Mouse (Mus musculus) olfactory bulb, adult 2 months (tissue): ENCODE results near the gene Cntnap5a. TPM values are rescaled to one million over a fixed set of nuclear protein-coding genes. Genes with fewer than 3 reads are reported as not detected.

Experiments used
- H3K27ac ChIP-seq: fragments of 200-500 bp; 2 replicates; pipeline ENCODE4 v1.5.1; 2012; ENCODE audit warnings: low read depth, low read length; ENCODE audit not compliant: insufficient read depth
- H3K4me1 ChIP-seq: fragments of 200-500 bp; 2 replicates; pipeline ENCODE4 v1.6.1; 2012; ENCODE audit warnings: low read length; ENCODE audit not compliant: control insufficient read depth, insufficient read depth
- H3K4me3 ChIP-seq: fragments of 200-500 bp; 2 replicates; pipeline ENCODE4 v1.5.1; 2012; ENCODE audit warnings: mild to moderate bottlenecking, low read depth, low read length, moderate library complexity; ENCODE audit not compliant: insufficient read depth
- CTCF ChIP-seq: fragments of 200-500 bp; IDR thresholded peaks from 2 replicates; pipeline ENCODE4 v1.5.1; 2012; ENCODE audit warnings: low read depth, mild to moderate bottlenecking, low read length, moderate library complexity; ENCODE audit not compliant: insufficient read depth
- POLR2A ChIP-seq: fragments of 200-500 bp; IDR thresholded peaks from 2 replicates; pipeline ENCODE4 v1.6.1; 2012; ENCODE audit warnings: mild to moderate bottlenecking, low read depth, low read length, moderate library complexity; ENCODE audit not compliant: insufficient read depth
- WGBS: fragments of 180-500 bp; shearing (Covaris S2); methylation state at CpG from one replicate; pipeline ENCODE4 v1.1.7; 2018; 5-methylcytosine and 5-hydroxymethylcytosine counted together
- polyA plus RNA-seq: library from polyadenylated mRNA; stranded (reverse); fragments of >200 nt; gene quantifications from 2 replicates; pipeline ENCODE4 v1.2.4, GENCODE M21; 2012; ENCODE audit warnings: low replicate concordance; ENCODE audit not compliant: missing spikeins, insufficient read depth, insufficient read length

The Cntnap5a gene
- polyA plus RNA-seq, 1 experiment: not detected

- no peak for TF ChIP-seq CTCF
- H3K27ac ChIP-seq: no peak overlapping the region
- H3K4me3 ChIP-seq: no peak overlapping the region
- WGBS: 62% methylated on average over 1 of the region's 1 CpGs
- H3K4me1 ChIP-seq: no peaks in the 10 kb centered on the region
Observed at GRCm38 (mm10) chr1:116401996-116402656, 717.6 kb downstream of the Cntnap5a start.

- H3K4me1 ChIP-seq: no peaks in the 10 kb centered on the region
- WGBS: 43% methylated on average over 1 of the region's 1 CpGs
- TF ChIP-seq CTCF (no peak), POLR2A (no peak)
- no peak overlapping the region for H3K27ac ChIP-seq
- H3K4me3 ChIP-seq: no peak overlapping the region
Observed at GRCm38 (mm10) chr1:116409836-116410235, 725.3 kb downstream of the Cntnap5a start.

- TF ChIP-seq POLR2A: no peak
- TF ChIP-seq CTCF: no peak
- H3K4me3 ChIP-seq: no peak overlapping the region
- no peaks in the 10 kb centered on the region for H3K4me1 ChIP-seq
- no peak overlapping the region for H3K27ac ChIP-seq
- WGBS: 29% methylated on average over 2 of the region's 2 CpGs
Observed at GRCm38 (mm10) chr1:116428396-116428795, 743.8 kb downstream of the Cntnap5a start.

GRCm38 (mm10) chr1:116455115-116455717 is 770.7 kb downstream of the Cntnap5a start:
- TF ChIP-seq CTCF: no peak
- TF ChIP-seq POLR2A: no peak
- WGBS: 34% methylated on average over 4 of the region's 4 CpGs
- Histone ChIP-seq H3K4me1 (no peaks in the 10 kb centered on the region), H3K27ac (no peak overlapping the region), H3K4me3 (no peak overlapping the region)

- H3K27ac ChIP-seq: no peak overlapping the region
- H3K4me1 ChIP-seq: no peaks in the 10 kb centered on the region
- H3K4me3 ChIP-seq: no peak overlapping the region
- 21% methylated on average over 2 of the region's 2 CpGs for WGBS
- TF ChIP-seq POLR2A: no peak
- TF ChIP-seq CTCF: no peak
Observed at GRCm38 (mm10) chr1:116477703-116478102, 793.1 kb downstream of the Cntnap5a start.

- TF ChIP-seq CTCF: no peak
- no peak for TF ChIP-seq POLR2A
- Histone ChIP-seq H3K4me1 (no peaks in the 10 kb centered on the region), H3K27ac (no peak overlapping the region), H3K4me3 (no peak overlapping the region)
- 56% methylated on average over 1 of the region's 1 CpGs for WGBS
Observed at GRCm38 (mm10) chr1:116488780-116489569, 804.4 kb downstream of the Cntnap5a start.

- no peak for TF ChIP-seq CTCF
- Histone ChIP-seq H3K4me3 (no peak overlapping the region), H3K27ac (no peak overlapping the region), H3K4me1 (no peaks in the 10 kb centered on the region)
- 83% methylated on average over 4 of the region's 4 CpGs for WGBS
Observed at GRCm38 (mm10) chr1:116577969-116578666, 893.6 kb downstream of the Cntnap5a start.

GRCm38 (mm10) chr1:116616272-116616671 is 931.7 kb downstream of the Cntnap5a start:
- TF ChIP-seq CTCF (no peak), POLR2A (no peak)
- no peak overlapping the region for H3K27ac ChIP-seq
- no peak overlapping the region for H3K4me3 ChIP-seq
- no peaks in the 10 kb centered on the region for H3K4me1 ChIP-seq
